Mouse (Mus musculus): ENCODE results near the gene Abtb2.

DNA sequence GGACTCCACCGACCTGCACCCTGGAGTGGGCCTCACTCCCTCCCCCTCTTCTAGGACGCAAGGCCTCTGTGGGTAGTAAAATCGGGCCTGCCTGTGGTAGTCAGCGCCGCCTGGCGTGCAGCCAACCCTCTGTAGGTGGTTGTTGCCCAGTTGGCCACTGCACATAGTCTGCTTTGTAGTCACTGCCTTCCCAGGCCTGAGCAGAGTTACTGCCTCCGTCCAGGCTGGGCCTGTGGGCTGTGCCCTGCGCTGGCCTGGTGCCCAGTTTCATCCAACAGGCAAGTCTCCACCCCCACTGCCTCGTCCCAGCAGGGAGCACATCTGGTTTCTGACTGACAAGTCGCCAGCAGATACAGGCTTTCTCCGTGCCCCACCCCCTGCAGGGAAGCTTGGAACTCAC is 140.1 kb downstream of the Abtb2 start:
- peak; percentile 1 for TF ChIP-seq CTCF (IDR thresholded peaks at IDR 0.05; ENCODE audit: control insufficient read depth, insufficient read depth, insufficient read length)
- no peak for TF ChIP-seq USF1 (IDR thresholded peaks at IDR 0.05; ENCODE audit: low read depth)
- no peak for TF ChIP-seq FOSL1 (IDR thresholded peaks at IDR 0.05; ENCODE audit: insufficient read depth, low read length, poor library complexity, severe bottlenecking)
- TF ChIP-seq MAX (IDR thresholded peaks at IDR 0.05) = peak; percentile 39
- TF ChIP-seq CEBPB (IDR thresholded peaks at IDR 0.05; ENCODE audit: low read depth) = no peak

All from C2C12 (cell line).